ENCODE assay signal across 10 mouse cellular contexts in the genomic region with DNA sequence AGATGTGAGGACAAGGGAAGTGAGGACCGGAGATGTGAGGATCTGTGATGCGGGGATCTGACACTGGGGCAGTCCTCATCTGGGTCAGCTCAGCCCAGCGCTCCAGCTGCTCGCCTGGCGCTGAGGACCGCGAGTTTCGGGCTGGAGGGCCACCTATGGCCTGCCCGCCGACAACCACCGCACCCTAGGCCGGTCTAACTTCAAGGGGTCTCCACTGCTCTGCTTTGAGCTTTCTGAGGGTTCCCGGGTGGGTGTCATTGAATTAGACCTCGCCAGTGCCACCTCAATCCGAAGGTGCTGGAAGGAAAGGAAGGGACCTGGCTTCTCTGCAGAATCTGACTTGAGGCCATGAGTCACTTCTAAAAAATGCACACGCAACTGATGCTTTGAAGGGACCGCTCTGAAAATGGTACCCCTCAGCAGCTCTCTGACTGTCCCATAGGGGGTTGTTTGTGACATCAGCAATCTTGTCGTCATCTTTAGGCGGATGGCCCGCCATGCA. TPM values are rescaled to one million over a fixed set of nuclear protein-coding genes. Genes with fewer than 3 reads are reported as not detected.
DNase-seq lines count a peak whose midpoint lies in the region; ATAC-seq and TF ChIP-seq lines count a peak whose summit lies in the region.
"Had no signal": no experiment of that assay in that cellular context is flagged by ENCODE, and none has a peak within 500 bp of the region (broad histone marks: within the 10 kb centered on the region; RNA-seq: fewer than 3 reads in every experiment).

No protein-coding gene starts in this region.

- ATAC-seq in intestine, embryonic 16.5 days: peak; percentile 68
- ATAC-seq in midbrain, embryonic 13.5 days: peak; percentile 89
- ATAC-seq: Patski had no signal

- no peak overlapping the region for H3K27ac ChIP-seq in MEL (ENCODE audit: control insufficient read depth, low read depth, low read length)
- peak overlapping the region; percentile 0; the same call in 1 of the 2 replicates for H3K27ac ChIP-seq in intestine, embryonic 16.5 days (ENCODE audit: low read length)
- 0 out of 2 replicates have a peak overlapping the region, but pooled peaks have one; percentile 9 for H3K27ac ChIP-seq in midbrain, embryonic 13.5 days
- H3K27ac ChIP-seq: macrophage had no signal

- peaks cover 0 to 4% of the 10 kb centered on the region in 2 experiments; a peak in 3 of 4 replicates for H3K4me1 ChIP-seq in MEL (ENCODE audit: control insufficient read depth in 1 of 2, insufficient read depth in 2 of 2, low read length in 2 of 2)
- H3K4me1 ChIP-seq in intestine, embryonic 16.5 days (ENCODE audit: control insufficient read depth, insufficient read depth, low read length): no peaks in the 10 kb centered on the region
- H3K4me1 ChIP-seq in midbrain, embryonic 13.5 days (replicated peaks): peaks cover 11% of the 10 kb centered on the region; the same call in 1 of the 2 replicates

- H3K79me2 ChIP-seq in MEL (ENCODE audit: control insufficient read depth, insufficient read depth, low read length, poor library complexity): peaks cover 1% of the 10 kb centered on the region; the same call in 1 of the 2 replicates

- peaks cover 0 to 10% of the 10 kb centered on the region in 2 experiments; a peak in 1 of 4 replicates for H3K36me3 ChIP-seq in MEL (ENCODE audit: control insufficient read depth in 1 of 2, insufficient read depth in 2 of 2, low read length in 2 of 2)
- H3K36me3 ChIP-seq in intestine, embryonic 16.5 days (ENCODE audit: control insufficient read depth, insufficient read depth, low read length): no peaks in the 10 kb centered on the region
- no peaks in the 10 kb centered on the region for H3K36me3 ChIP-seq in midbrain, embryonic 13.5 days

- no peak for TF ChIP-seq EP300 in MEL (IDR thresholded peaks at IDR 0.05; ENCODE audit: low read depth in 1 of 2, low read length in 2 of 2)

- H3K9ac ChIP-seq in MEL (ENCODE audit: control insufficient read depth, low read depth, low read length, poor library complexity, severe bottlenecking): peak overlapping the region; percentile 80
- peak overlapping the region; percentile 72 for H3K9ac ChIP-seq in intestine, embryonic 16.5 days (ENCODE audit: low read depth, low read length)
- H3K9ac ChIP-seq in midbrain, embryonic 13.5 days (replicated peaks): peak overlapping the region; percentile 64

- intact Hi-C loops in gastrocnemius, postnatal 14 days (cut with DNase I; ENCODE audit: low total_unique reads): no loop called here

- DNase-seq in layer of hippocampus, adult 11-12 months (ENCODE audit: low spot score): peak; percentile 25
- DNase-seq in layer of hippocampus, postnatal 14 days (ENCODE audit: low spot score in 2 of 2): no peak
- DNase-seq in MEL (ENCODE audit: low read depth, low spot score): peak; percentile 42
- peak; percentile 51 to 63 for DNase-seq in cerebellum, postnatal 25 days
- DNase-seq in gastrocnemius, postnatal 14 days: peak; percentile 41
- DNase-seq in thymus, postnatal 4 days: peak; percentile 43

- TF ChIP-seq CTCF in MEL (IDR thresholded peaks at IDR 0.05 in 2 of 3, conservative IDR thresholded peaks at IDR 0.05 in 1 of 3; ENCODE audit: control insufficient read depth in 1 of 3, insufficient read depth in 1 of 3, low read depth in 2 of 3, low read length in 3 of 3, poor library complexity in 1 of 3, severe bottlenecking in 1 of 3): no peak

- H3K4me3 ChIP-seq in MEL (ENCODE audit: control insufficient read depth in 1 of 2, insufficient read depth in 1 of 2, low read depth in 2 of 2, low read length in 2 of 2): peak overlapping the region; percentile 74 to 86
- H3K4me3 ChIP-seq in intestine, embryonic 16.5 days (ENCODE audit: low read length): peak overlapping the region; percentile 59
- peak overlapping the region; percentile 53 for H3K4me3 ChIP-seq in midbrain, embryonic 13.5 days (replicated peaks)

- peak overlapping the region; percentile 88 for H3K4me2 ChIP-seq in intestine, embryonic 16.5 days (ENCODE audit: low read depth, low read length)
- peak overlapping the region; percentile 91 for H3K4me2 ChIP-seq in midbrain, embryonic 13.5 days (replicated peaks)

- no peak for TF ChIP-seq POLR2A in MEL (IDR thresholded peaks at IDR 0.05; ENCODE audit: control insufficient read depth in 1 of 2, insufficient read depth in 1 of 2, low read depth in 1 of 2, low read length in 2 of 2, poor library complexity in 1 of 2)

- TF ChIP-seq RAD21 in MEL (IDR thresholded peaks at IDR 0.05; ENCODE audit: low read depth, low read length): no peak

- WGBS in intestine, embryonic 16.5 days: 6% methylated on average over 20 of the region's 20 CpGs
- 7% methylated on average over 20 of the region's 20 CpGs for WGBS in midbrain, embryonic 13.5 days

- H3K27me3 ChIP-seq in MEL (ENCODE audit: control insufficient read depth in 1 of 2, insufficient read depth in 2 of 2, low read length in 2 of 2): no peaks in the 10 kb centered on the region
- H3K27me3 ChIP-seq in intestine, embryonic 16.5 days (replicated peaks; ENCODE audit: control insufficient read depth, insufficient read depth, low read length): no peaks in the 10 kb centered on the region
- H3K27me3 ChIP-seq in midbrain, embryonic 13.5 days: no peaks in the 10 kb centered on the region
- H3K27me3 ChIP-seq: Patski had no signal

- no peaks in the 10 kb centered on the region for H3K9me3 ChIP-seq in MEL (replicated peaks; ENCODE audit: insufficient read depth, low read length)
- no peaks in the 10 kb centered on the region for H3K9me3 ChIP-seq in intestine, embryonic 16.5 days (ENCODE audit: control insufficient read depth, low read length)
- H3K9me3 ChIP-seq in midbrain, embryonic 13.5 days: no peaks in the 10 kb centered on the region

TF ChIP-seq in MEL, 35 proteins besides CTCF, POLR2A, EP300 and RAD21:
- TF ChIP-seq MAZ (IDR thresholded peaks at IDR 0.05; ENCODE audit: low read depth, low read length): no peak
- TF ChIP-seq MYC (IDR thresholded peaks at IDR 0.05; ENCODE audit: low read depth, low read length): no peak
- TF ChIP-seq TBP (IDR thresholded peaks at IDR 0.05; ENCODE audit: low read depth, low read length): no peak
- no peak for TF ChIP-seq ZKSCAN1 (IDR thresholded peaks at IDR 0.05; ENCODE audit: low read depth, low read length)
- no peak for TF ChIP-seq USF1 (IDR thresholded peaks at IDR 0.05; ENCODE audit: low read depth, low read length)
- TF ChIP-seq GATA1 (IDR thresholded peaks at IDR 0.05; ENCODE audit: low read depth, low read length): no peak
- no peak for TF ChIP-seq ZMIZ1 (IDR thresholded peaks at IDR 0.05; ENCODE audit: low read depth, low read length)

RNA-seq across cellular contexts. Expression of a gene that starts 0.8 kb away (rescaled TPM):
- total RNA-seq in layer of hippocampus, postnatal 14 days (2021): 100 to 1,000 TPM; 131 to 140 TPM
- 14.1 and 14.8 TPM in 2 replicates for total RNA-seq in MEL (2012; rRNA removed)
- 100 to 1,000 TPM in 1 of 2 experiments, 10 to 100 TPM in 1; 22.3 to 120 TPM for polyA plus RNA-seq in MEL (2012; ENCODE audit: insufficient read depth in 1 of 2, insufficient read length in 2 of 2, low read depth in 1 of 2, low replicate concordance in 2 of 2, missing spikeins in 1 of 2)
- 100 to 1,000 TPM; 241 to 245 TPM for total RNA-seq in gastrocnemius, postnatal 14 days (2021)
- polyA plus RNA-seq in intestine, embryonic 16.5 days (2015; fragmentation: Nextera tagmentation; extraction: Ambion mirVana): 10.0 and 10.7 TPM in 2 replicates
- polyA plus RNA-seq in midbrain, embryonic 13.5 days (2015; fragmentation: Nextera tagmentation; extraction: Ambion mirVana): 8.1 and 8.9 TPM in 2 replicates
- polyA plus RNA-seq: Patski had no signal

Comparison
In these comparisons a context has a peak if more than half of its experiments do, and no peak if none do; other contexts are left out.
1. DNase-seq: peak in layer of hippocampus, adult 11-12 months (single experiment), MEL (single experiment), cerebellum, postnatal 25 days (2 of 2), gastrocnemius, postnatal 14 days (single experiment) and thymus, postnatal 4 days (single experiment); none in layer of hippocampus, postnatal 14 days (0 of 2).
2. Peak in every context shown above with its lines, with median percentiles within 50 percentile points of each other: H3K4me3 ChIP-seq and H3K9ac ChIP-seq.